Mouse (Mus musculus): ENCODE results near the gene Mrtfb.
A peak's percentile ranks its signal among the peaks of the same experiment; 100 is the strongest.
"Not testable (repeated sequence)": the region's sequence is repeated elsewhere in the genome, so short reads cannot be mapped to it uniquely, and the experiment has no call there.

The Mrtfb gene

GRCm38 (mm10) chr16:13276258-13276657, 20.0 kb downstream of the Mrtfb start:
- no peak for DNase-seq (ENCODE audit: low spot score in 2 of 2)

GRCm38 (mm10) chr16:13276709-13277399, 20.6 kb downstream of the Mrtfb start:
- no peak for DNase-seq (ENCODE audit: low spot score in 2 of 2)

- DNase-seq (ENCODE audit: low spot score in 2 of 2) = not testable (repeated sequence)
These were observed 30.1 kb downstream of the Mrtfb start for GRCm38 (mm10) chr16:13286425-13286824.

GRCm38 (mm10) chr16:13297860-13298259, 41.6 kb downstream of the Mrtfb start:
- DNase-seq (ENCODE audit: low spot score in 2 of 2) = no peak

- DNase-seq (ENCODE audit: low spot score in 2 of 2) = no peak
These were observed 42.7 kb downstream of the Mrtfb start for GRCm38 (mm10) chr16:13298991-13299390.

GRCm38 (mm10) chr16:13306065-13306695, 49.9 kb downstream of the Mrtfb start:
- no peak for DNase-seq (ENCODE audit: low spot score in 2 of 2)

- no peak for DNase-seq (ENCODE audit: low spot score in 2 of 2)
These were observed 53.9 kb downstream of the Mrtfb start for GRCm38 (mm10) chr16:13310096-13310683.

GRCm38 (mm10) chr16:13311374-13311773, 55.1 kb downstream of the Mrtfb start:
- DNase-seq (ENCODE audit: low spot score in 2 of 2) = no peak

- DNase-seq (ENCODE audit: low spot score in 2 of 2) = no peak
These were observed 56.9 kb downstream of the Mrtfb start for GRCm38 (mm10) chr16:13313096-13313719.

GRCm38 (mm10) chr16:13323751-13324150, 67.5 kb downstream of the Mrtfb start:
- no peak for DNase-seq (ENCODE audit: low spot score in 2 of 2)

GRCm38 (mm10) chr16:13326622-13327021, 70.3 kb downstream of the Mrtfb start:
- DNase-seq (ENCODE audit: low spot score in 2 of 2) = no peak

GRCm38 (mm10) chr16:13328646-13329045, 72.4 kb downstream of the Mrtfb start:
- DNase-seq (ENCODE audit: low spot score in 2 of 2) = no peak

- no peak for DNase-seq (ENCODE audit: low spot score in 2 of 2)
These were observed 73.4 kb downstream of the Mrtfb start for GRCm38 (mm10) chr16:13329640-13330039.

GRCm38 (mm10) chr16:13330221-13330659, 74.0 kb downstream of the Mrtfb start:
- DNase-seq (ENCODE audit: low spot score in 2 of 2) = no peak

- DNase-seq (ENCODE audit: low spot score in 2 of 2) = no peak
These were observed 75.6 kb downstream of the Mrtfb start for GRCm38 (mm10) chr16:13331898-13332297.

GRCm38 (mm10) chr16:13332536-13332935, 76.3 kb downstream of the Mrtfb start:
- no peak for DNase-seq (ENCODE audit: low spot score in 2 of 2)

GRCm38 (mm10) chr16:13333781-13334341, 77.6 kb downstream of the Mrtfb start:
- DNase-seq (ENCODE audit: low spot score in 2 of 2) = no peak

- DNase-seq (ENCODE audit: low spot score in 2 of 2) = no peak
These were observed 80.4 kb downstream of the Mrtfb start for GRCm38 (mm10) chr16:13336503-13337230.

- DNase-seq (ENCODE audit: low spot score in 2 of 2) = no peak
These were observed 81.8 kb downstream of the Mrtfb start for GRCm38 (mm10) chr16:13338094-13338493.

GRCm38 (mm10) chr16:13339433-13339832, 83.2 kb downstream of the Mrtfb start:
- peak in 1 of 2 experiments; percentile 58 for DNase-seq (ENCODE audit: low spot score in 2 of 2)

GRCm38 (mm10) chr16:13345822-13346221, 89.5 kb downstream of the Mrtfb start:
- not testable (repeated sequence) for DNase-seq (ENCODE audit: low spot score in 2 of 2)

Measured in left cerebral cortex, adult 9 months (tissue).